Mouse (Mus musculus) MEL (cell line): Measurements from ENCODE around the gene Itpr1. TPM values are rescaled to one million over a fixed set of nuclear protein-coding genes. Genes with fewer than 3 reads are reported as not detected.

Experiments used
- DNase-seq: peaks from one replicate; pipeline ENCODE4 v3.0.0; 2011; ENCODE audit warnings: low read depth, low spot score
- H3K27ac ChIP-seq: 2 replicates; pipeline ENCODE4 v1.5.1; 2012; ENCODE audit warnings: low read depth, mild to moderate bottlenecking, control low read depth, low read length, moderate library complexity; ENCODE audit not compliant: control insufficient read depth
- H3K27me3 ChIP-seq, 2 experiments: fragments of 150-350 bp in 1 of 2; sonication (generic) in 1 of 2; 2 replicates each; pipeline ENCODE4 v1.6.1; 2012; ENCODE audit warnings: low read length in 2 of 2, mild to moderate bottlenecking in 2 of 2, improper control_type of control experiment in 1 of 2, moderate library complexity in 1 of 2; ENCODE audit not compliant: insufficient read depth in 2 of 2, control insufficient read depth in 1 of 2
- H3K36me3 ChIP-seq, 2 experiments: 2 replicates each; pipeline ENCODE4 v1.6.1; 2012 to 2014; ENCODE audit warnings: low read length in 2 of 2, improper control_type of control experiment in 1 of 2, inconsistent platforms in 1 of 2, mild to moderate bottlenecking in 1 of 2; ENCODE audit not compliant: insufficient read depth in 2 of 2, control insufficient read depth in 1 of 2
- H3K4me1 ChIP-seq, 2 experiments: fragments of 150-350 bp in 1 of 2; sonication (generic) in 1 of 2; 2 replicates each; pipeline ENCODE4 v1.6.1; 2012; ENCODE audit warnings: low read length in 2 of 2, improper control_type of control experiment in 1 of 2, mild to moderate bottlenecking in 1 of 2; ENCODE audit not compliant: insufficient read depth in 2 of 2, control insufficient read depth in 1 of 2
- H3K4me3 ChIP-seq, 2 experiments: fragments of 150-350 bp in 1 of 2; sonication (generic) in 1 of 2; 2 replicates each; pipeline ENCODE4 v1.5.1; 2012; ENCODE audit warnings: low read depth in 2 of 2, low read length in 2 of 2, mild to moderate bottlenecking in 2 of 2, moderate library complexity in 2 of 2, control low read depth in 1 of 2, improper control_type of control experiment in 1 of 2; ENCODE audit not compliant: control insufficient read depth in 1 of 2, insufficient read depth in 1 of 2
- H3K79me2 ChIP-seq: 2 replicates; pipeline ENCODE4 v1.6.1; 2012; ENCODE audit warnings: mild to moderate bottlenecking, low read length, moderate library complexity; ENCODE audit not compliant: control insufficient read depth, poor library complexity, insufficient read depth
- H3K9ac ChIP-seq: 2 replicates; pipeline ENCODE4 v1.6.1; 2012; ENCODE audit warnings: low read depth, mild to moderate bottlenecking, control low read depth, low read length, moderate library complexity; ENCODE audit not compliant: control insufficient read depth, poor library complexity, severe bottlenecking
- H3K9me3 ChIP-seq: fragments of 150-350 bp; sonication (generic); replicated peaks from 2 replicates; pipeline ENCODE4 v1.6.1; 2012; ENCODE audit warnings: mild to moderate bottlenecking, low read length, improper control_type of control experiment, moderate library complexity; ENCODE audit not compliant: insufficient read depth
- CHD2 ChIP-seq: IDR thresholded peaks from 2 replicates; pipeline ENCODE4 v1.6.1; 2011; ENCODE audit warnings: low read length, improper control_type of control experiment
- ELF1 ChIP-seq: IDR thresholded peaks from 2 replicates; pipeline ENCODE4 v1.6.1; 2014; ENCODE audit warnings: low read depth, mild to moderate bottlenecking, inconsistent platforms, low read length, improper control_type of control experiment, moderate library complexity
- EP300 ChIP-seq, 2 experiments: IDR thresholded peaks; 2 replicates each; pipeline ENCODE4 v1.6.1; 2011; ENCODE audit warnings: improper control_type of control experiment in 2 of 2, low read length in 2 of 2, low read depth in 1 of 2, mild to moderate bottlenecking in 1 of 2
- ETS1 ChIP-seq: IDR thresholded peaks from 2 replicates; pipeline ENCODE4 v1.6.1; 2012; ENCODE audit warnings: low read depth, mild to moderate bottlenecking, inconsistent platforms, low read length, improper control_type of control experiment, moderate library complexity
- GABPA ChIP-seq: IDR thresholded peaks from 2 replicates; pipeline ENCODE4 v1.6.1; 2012; ENCODE audit warnings: low read depth, mild to moderate bottlenecking, inconsistent platforms, low read length, improper control_type of control experiment, moderate library complexity
- GATA1 ChIP-seq: IDR thresholded peaks from 2 replicates; pipeline ENCODE4 v1.6.1; 2011; ENCODE audit warnings: low read depth, low read length, improper control_type of control experiment
- HCFC1 ChIP-seq: IDR thresholded peaks from 2 replicates; pipeline ENCODE4 v1.6.1; 2012; ENCODE audit warnings: low read depth, mild to moderate bottlenecking, inconsistent platforms, low read length, improper control_type of control experiment, moderate library complexity
- JUND ChIP-seq: IDR thresholded peaks from 2 replicates; pipeline ENCODE4 v1.6.1; 2011; ENCODE audit warnings: low read depth, mild to moderate bottlenecking, improper control_type of control experiment, low read length
- KAT2A ChIP-seq: conservative IDR thresholded peaks from 2 replicates; pipeline ENCODE4 v1.6.1; 2012; ENCODE audit warnings: low read depth, low read length, improper control_type of control experiment, inconsistent platforms
- MAX ChIP-seq: IDR thresholded peaks from 2 replicates; pipeline ENCODE4 v1.6.1; 2011; ENCODE audit warnings: low read length, improper control_type of control experiment
- MAZ ChIP-seq: IDR thresholded peaks from 2 replicates; pipeline ENCODE4 v1.6.1; 2012; ENCODE audit warnings: low read depth, mild to moderate bottlenecking, inconsistent platforms, low read length, improper control_type of control experiment
- MXI1 ChIP-seq: IDR thresholded peaks from 2 replicates; pipeline ENCODE4 v1.6.1; 2011; ENCODE audit warnings: mild to moderate bottlenecking, low read depth, low read length, improper control_type of control experiment
- MYB ChIP-seq: IDR thresholded peaks from 2 replicates; pipeline ENCODE4 v1.6.1; 2011; ENCODE audit warnings: mild to moderate bottlenecking, low read depth, low read length, improper control_type of control experiment
- MYC ChIP-seq: IDR thresholded peaks from 2 replicates; pipeline ENCODE4 v1.6.1; 2011; ENCODE audit warnings: low read depth, mild to moderate bottlenecking, low read length, improper control_type of control experiment, moderate library complexity
- NELFE ChIP-seq: IDR thresholded peaks from 2 replicates; pipeline ENCODE4 v1.6.1; 2011; ENCODE audit warnings: low read depth, low read length, improper control_type of control experiment
- NRF1 ChIP-seq: IDR thresholded peaks from 2 replicates; pipeline ENCODE4 v1.6.1; 2014; ENCODE audit warnings: low read depth, mild to moderate bottlenecking, inconsistent platforms, low read length, improper control_type of control experiment, moderate library complexity; ENCODE audit not compliant: poor library complexity, insufficient read depth, severe bottlenecking
- POLR2AphosphoS5 ChIP-seq: IDR thresholded peaks from 2 replicates; pipeline ENCODE4 v1.6.1; 2012; ENCODE audit warnings: low read depth, borderline replicate concordance, mild to moderate bottlenecking, inconsistent platforms, low read length, moderate library complexity, mixed read lengths
- RAD21 ChIP-seq: IDR thresholded peaks from 2 replicates; pipeline ENCODE4 v1.6.1; 2011; ENCODE audit warnings: mild to moderate bottlenecking, low read depth, low read length, improper control_type of control experiment
- RCOR1 ChIP-seq: IDR thresholded peaks from 2 replicates; pipeline ENCODE4 v1.6.1; 2012; ENCODE audit warnings: low read depth, mild to moderate bottlenecking, inconsistent platforms, low read length, improper control_type of control experiment
- SIN3A ChIP-seq: IDR thresholded peaks from 2 replicates; pipeline ENCODE4 v1.6.1; 2012; ENCODE audit warnings: low read length, improper control_type of control experiment, inconsistent platforms
- SMC3 ChIP-seq: IDR thresholded peaks from 2 replicates; pipeline ENCODE4 v1.6.1; 2011; ENCODE audit warnings: low read depth, low read length, improper control_type of control experiment
- TAL1 ChIP-seq: IDR thresholded peaks from 2 replicates; pipeline ENCODE4 v1.6.1; 2012; ENCODE audit warnings: mild to moderate bottlenecking, inconsistent platforms, low read length, moderate library complexity, mixed read lengths
- TBP ChIP-seq: IDR thresholded peaks from 2 replicates; pipeline ENCODE4 v1.8.0; 2011; ENCODE audit warnings: low read depth, low read length, improper control_type of control experiment
- TCF12 ChIP-seq: IDR thresholded peaks from 2 replicates; pipeline ENCODE4 v1.6.1; 2014; ENCODE audit warnings: low read depth, mild to moderate bottlenecking, inconsistent platforms, low read length, improper control_type of control experiment, moderate library complexity
- USF2 ChIP-seq, 2 experiments: IDR thresholded peaks; 2 replicates each; pipeline ENCODE4 v1.6.1; 2011 to 2012; ENCODE audit warnings: improper control_type of control experiment in 2 of 2, low read length in 2 of 2, borderline replicate concordance in 1 of 2, inconsistent platforms in 1 of 2, low read depth in 1 of 2, mild to moderate bottlenecking in 1 of 2; ENCODE audit not compliant: insufficient read depth in 1 of 2
- ZKSCAN1 ChIP-seq: IDR thresholded peaks from 2 replicates; pipeline ENCODE4 v1.6.1; 2012; ENCODE audit warnings: low read depth, mild to moderate bottlenecking, inconsistent platforms, low read length, improper control_type of control experiment, moderate library complexity
- ZMIZ1 ChIP-seq: IDR thresholded peaks from 2 replicates; pipeline ENCODE4 v1.6.1; 2012; ENCODE audit warnings: low read depth, mild to moderate bottlenecking, inconsistent platforms, low read length, improper control_type of control experiment, moderate library complexity
- ZNF384 ChIP-seq: IDR thresholded peaks from 2 replicates; pipeline ENCODE4 v1.6.1; 2012; ENCODE audit warnings: low read depth, mild to moderate bottlenecking, inconsistent platforms, low read length, improper control_type of control experiment
- polyA plus RNA-seq, 2 experiments: library from polyadenylated mRNA; stranded (reverse) in 1 of 2; unstranded in 1 of 2; fragments of >175 nt in 1 of 2; fragments of >200 nt in 1 of 2; gene quantifications; 2 replicates each; pipeline versions ENCODE4 v1.2.1 to v1.2.4; 2012; ENCODE audit warnings: low replicate concordance in 2 of 2, low read depth in 1 of 2; ENCODE audit not compliant: insufficient read length in 2 of 2, insufficient read depth in 1 of 2, missing spikeins in 1 of 2
- total RNA-seq: library from RNA; depleted of rRNA; stranded (reverse); fragments of 300-350 nt; gene quantifications from 2 replicates; pipeline ENCODE4 v1.2.3, GENCODE M21; 2012

The Itpr1 gene
- total and polyA plus RNA-seq, 3 experiments, result 15.6 to 19.0 TPM; not detected in 1

GRCm38 (mm10) chr6:108192632-108193031, 20.3 kb upstream of the Itpr1 start:
- peaks cover 0 to 10% of the 10 kb centered on the region in 2 experiments; a peak in 2 of 4 replicates for H3K36me3 ChIP-seq
- no peaks in the 10 kb centered on the region for H3K79me2 ChIP-seq
- H3K27me3 ChIP-seq, result peaks cover 0 to 6% of the 10 kb centered on the region in 2 experiments; a peak in 1 of 4 replicates
- H3K4me3 ChIP-seq, result no peak overlapping the region
- TF ChIP-seq SMC3 (no peak), EP300 (IDR thresholded peaks at IDR 0.05; ENCODE audit: low read depth in 1 of 2, low read length in 2 of 2) (no peak), GATA1 (no peak), SIN3A (no peak), RAD21 (no peak), MAZ (no peak), TCF12 (no peak), NELFE (no peak), CHD2 (no peak), ETS1 (no peak), NRF1 (no peak)
- no peak overlapping the region for H3K27ac ChIP-seq
- DNase-seq, result no peak
- H3K9ac ChIP-seq, result no peak overlapping the region
- no peaks in the 10 kb centered on the region for H3K9me3 ChIP-seq
- H3K4me1 ChIP-seq, result peaks cover 2 to 10% of the 10 kb centered on the region in 2 experiments

- TF ChIP-seq ELF1 (no peak), MXI1 (no peak), NELFE (no peak), JUND (no peak), SIN3A (no peak; the same call in 1 of the 2 replicates), EP300 (IDR thresholded peaks at IDR 0.05; ENCODE audit: low read depth in 1 of 2, low read length in 2 of 2) (peak; percentile 17 to 51; a peak in 3 of 4 replicates), TAL1 (0 out of 2 replicates have a peak, but pooled peaks have one; percentile 20), GABPA (no peak), RCOR1 (peak; percentile 32; the same call in 1 of the 2 replicates), ZNF384 (no peak), KAT2A (no peak), ZMIZ1 (no peak), MYB (no peak), HCFC1 (no peak), MYC (no peak), MAZ (no peak), TCF12 (peak; percentile 43; the same call in 1 of the 2 replicates), GATA1 (peak; percentile 77), USF2 (IDR thresholded peaks at IDR 0.05; ENCODE audit: borderline replicate concordance in 1 of 2, insufficient read depth in 1 of 2, low read depth in 1 of 2, low read length in 2 of 2) (no peak), MAX (no peak), POLR2AphosphoS5 (no peak), TBP (no peak), ZKSCAN1 (no peak)
- Histone ChIP-seq H3K36me3 (peaks cover 0 to 10% of the 10 kb centered on the region in 2 experiments; a peak in 2 of 4 replicates), H3K9ac (no peak overlapping the region), H3K79me2 (no peaks in the 10 kb centered on the region), H3K4me1 (peaks cover 2 to 10% of the 10 kb centered on the region in 2 experiments), H3K27ac (no peak overlapping the region), H3K4me3 (no peak overlapping the region), H3K27me3 (peaks cover 0 to under 1% of the 10 kb centered on the region in 2 experiments; a peak in 2 of 4 replicates), H3K9me3 (no peaks in the 10 kb centered on the region)
- no peak for DNase-seq
These were observed 16.2 kb upstream of the Itpr1 start for GRCm38 (mm10) chr6:108196665-108197064.
